In the genomic region with DNA sequence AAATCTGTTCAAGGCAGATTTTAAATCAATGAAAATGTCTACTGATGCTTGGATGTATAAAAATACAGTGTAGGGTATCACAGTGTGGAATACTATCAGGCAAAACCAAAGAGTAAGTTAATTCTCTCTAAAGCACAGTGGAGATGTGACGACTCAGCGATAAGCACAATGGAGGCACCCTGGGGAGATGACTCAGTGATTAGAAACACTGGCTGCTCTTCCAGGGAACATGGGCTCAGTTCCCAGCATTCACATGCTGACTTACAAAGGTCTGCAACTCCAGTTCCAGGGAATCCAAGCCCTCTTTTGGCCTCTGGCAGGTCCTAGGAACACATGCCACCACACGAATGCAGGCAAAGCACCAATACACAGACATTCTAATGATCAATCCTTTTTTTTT, we compare ENCODE assay signal across 15 mouse cellular contexts. TPM values are rescaled to one million over a fixed set of nuclear protein-coding genes. Genes with fewer than 3 reads are reported as not detected.
A peak's percentile ranks its signal among the peaks of the same experiment; 100 is the strongest.
DNase-seq lines count a peak whose midpoint lies in the region; ATAC-seq and TF ChIP-seq lines count a peak whose summit lies in the region.
"Had no signal": no experiment of that assay in that cellular context is flagged by ENCODE, and none has a peak within 500 bp of the region (broad histone marks: within the 10 kb centered on the region; RNA-seq: fewer than 3 reads in every experiment).

No protein-coding gene starts in this region.

- no peaks in the 10 kb centered on the region for H3K36me3 ChIP-seq in heart, embryonic 12.5 days
- H3K36me3 ChIP-seq in MEL (ENCODE audit: control insufficient read depth in 1 of 2, insufficient read depth in 2 of 2, low read length in 2 of 2) = no peaks in the 10 kb centered on the region
- H3K36me3 ChIP-seq in heart, postnatal 0 days (replicated peaks; ENCODE audit: control insufficient read depth, insufficient read depth, low read length) = no peaks in the 10 kb centered on the region
- no peaks in the 10 kb centered on the region for H3K36me3 ChIP-seq in midbrain, embryonic 13.5 days
- H3K36me3 ChIP-seq: hindbrain, embryonic 10.5 days; limb, embryonic 15.5 days; neural tube, embryonic 15.5 days had no signal

- no peak for TF ChIP-seq EP300 in MEL (IDR thresholded peaks at IDR 0.05; ENCODE audit: low read depth in 1 of 2, low read length in 2 of 2)
- TF ChIP-seq EP300 in heart, postnatal 0 days (IDR thresholded peaks at IDR 0.05; ENCODE audit: low read depth) = no peak

- ATAC-seq in heart, embryonic 12.5 days (ENCODE audit: insufficient number of reproducible peaks, low FRiP score) = no peak
- ATAC-seq in heart, postnatal 0 days (ENCODE audit: insufficient read depth, low read depth) = peak; percentile 51; the same call in 1 of the 2 replicates
- no peak for ATAC-seq in midbrain, embryonic 13.5 days
- ATAC-seq: midbrain, embryonic 16.5 days had no signal

- no peaks in the 10 kb centered on the region for H3K79me2 ChIP-seq in MEL (ENCODE audit: control insufficient read depth, insufficient read depth, low read length, poor library complexity)

- no peak overlapping the region for H3K4me2 ChIP-seq in heart, embryonic 12.5 days
- no peak overlapping the region for H3K4me2 ChIP-seq in heart, postnatal 0 days (ENCODE audit: low read depth, low read length)
- H3K4me2 ChIP-seq in midbrain, embryonic 13.5 days (replicated peaks) = no peak overlapping the region
- H3K4me2 ChIP-seq: limb, embryonic 15.5 days; neural tube, embryonic 15.5 days had no signal

- peaks cover 12% of the 10 kb centered on the region for H3K4me1 ChIP-seq in heart, embryonic 12.5 days (replicated peaks)
- H3K4me1 ChIP-seq in MEL (ENCODE audit: control insufficient read depth in 1 of 2, insufficient read depth in 2 of 2, low read length in 2 of 2) = no peaks in the 10 kb centered on the region
- peaks cover 2% of the 10 kb centered on the region for H3K4me1 ChIP-seq in heart, postnatal 0 days (ENCODE audit: control insufficient read depth, insufficient read depth)
- 0 out of 2 replicates have a peak, but pooled peaks cover 9% of the 10 kb centered on the region for H3K4me1 ChIP-seq in midbrain, embryonic 13.5 days (replicated peaks)
- H3K4me1 ChIP-seq: neural tube, embryonic 15.5 days had no signal

- H3K4me3 ChIP-seq in heart, embryonic 12.5 days = no peak overlapping the region
- H3K4me3 ChIP-seq in MEL (ENCODE audit: control insufficient read depth in 1 of 2, insufficient read depth in 1 of 2, low read depth in 2 of 2, low read length in 2 of 2) = no peak overlapping the region
- H3K4me3 ChIP-seq in heart, postnatal 0 days (ENCODE audit: low read depth, low read length) = no peak overlapping the region
- H3K4me3 ChIP-seq in midbrain, embryonic 13.5 days (replicated peaks) = no peak overlapping the region
- H3K4me3 ChIP-seq: hindbrain, embryonic 10.5 days; limb, embryonic 15.5 days; neural tube, embryonic 15.5 days had no signal

- peaks cover 42% of the 10 kb centered on the region for H3K27me3 ChIP-seq in heart, embryonic 12.5 days (replicated peaks)
- H3K27me3 ChIP-seq in MEL (ENCODE audit: control insufficient read depth in 1 of 2, insufficient read depth in 2 of 2, low read length in 2 of 2) = peaks cover 0 to 1% of the 10 kb centered on the region in 2 experiments; a peak in 1 of 4 replicates
- H3K27me3 ChIP-seq in heart, postnatal 0 days (ENCODE audit: control insufficient read depth, insufficient read depth, low read length) = peaks cover 26% of the 10 kb centered on the region
- no peaks in the 10 kb centered on the region for H3K27me3 ChIP-seq in midbrain, embryonic 13.5 days
- H3K27me3 ChIP-seq: limb, embryonic 15.5 days had no signal

- peak; percentile 93 for DNase-seq in heart, adult 11 months
- DNase-seq in MEL (ENCODE audit: low read depth, low spot score) = peak; percentile 21
- peak; percentile 79 for DNase-seq in brain, embryonic 14.5 days (ENCODE audit: low read depth)
- no peak for DNase-seq in heart, postnatal 0 days (ENCODE audit: low spot score)
- DNase-seq in embryo, embryonic 9.5 days (ENCODE audit: extremely low spot score) = no peak
- DNase-seq: cerebellum, adult 11 months; thymus, adult 2 months had no signal

- H3K9me3 ChIP-seq in heart, embryonic 12.5 days (replicated peaks) = no peaks in the 10 kb centered on the region
- no peaks in the 10 kb centered on the region for H3K9me3 ChIP-seq in MEL (replicated peaks; ENCODE audit: insufficient read depth, low read length)
- H3K9me3 ChIP-seq in heart, postnatal 0 days (replicated peaks; ENCODE audit: control insufficient read depth, low read length) = no peaks in the 10 kb centered on the region
- H3K9me3 ChIP-seq in midbrain, embryonic 13.5 days = no peaks in the 10 kb centered on the region
- H3K9me3 ChIP-seq: hindbrain, embryonic 10.5 days; limb, embryonic 15.5 days; neural tube, embryonic 15.5 days had no signal

- no peak for TF ChIP-seq CTCF in MEL (IDR thresholded peaks at IDR 0.05 in 2 of 3, conservative IDR thresholded peaks at IDR 0.05 in 1 of 3; ENCODE audit: control insufficient read depth in 1 of 3, insufficient read depth in 1 of 3, low read depth in 2 of 3, low read length in 3 of 3, poor library complexity in 1 of 3, severe bottlenecking in 1 of 3)
- no peak for TF ChIP-seq CTCF in brain, embryonic 14.5 days (IDR thresholded peaks at IDR 0.05; ENCODE audit: borderline replicate concordance, extremely low read depth, insufficient read depth, insufficient read length)
- TF ChIP-seq CTCF in heart, postnatal 0 days (IDR thresholded peaks at IDR 0.05; ENCODE audit: low read depth) = no peak

- TF ChIP-seq RAD21 in MEL (IDR thresholded peaks at IDR 0.05; ENCODE audit: low read depth, low read length) = no peak

- no peak overlapping the region for H3K27ac ChIP-seq in heart, embryonic 12.5 days (ENCODE audit: poor library complexity, severe bottlenecking)
- H3K27ac ChIP-seq in MEL (ENCODE audit: control insufficient read depth, low read depth, low read length) = no peak overlapping the region
- no peak overlapping the region for H3K27ac ChIP-seq in heart, postnatal 0 days (ENCODE audit: low read depth)
- H3K27ac ChIP-seq in midbrain, embryonic 13.5 days = no peak overlapping the region
- H3K27ac ChIP-seq: hindbrain, embryonic 10.5 days; limb, embryonic 15.5 days; neural tube, embryonic 15.5 days had no signal

- no peak for TF ChIP-seq POLR2A in MEL (IDR thresholded peaks at IDR 0.05; ENCODE audit: control insufficient read depth in 1 of 2, insufficient read depth in 1 of 2, low read depth in 1 of 2, low read length in 2 of 2, poor library complexity in 1 of 2)
- no peak for TF ChIP-seq POLR2A in brain, embryonic 14.5 days (IDR thresholded peaks at IDR 0.05; ENCODE audit: borderline replicate concordance, extremely low read depth, insufficient read depth, insufficient read length, poor library complexity, severe bottlenecking)

- 22% methylated on average over 3 of the region's 3 CpGs for WGBS in heart, embryonic 12.5 days
- WGBS in heart, postnatal 0 days = 17% methylated on average over 3 of the region's 3 CpGs
- 10% methylated on average over 3 of the region's 3 CpGs for WGBS in midbrain, embryonic 13.5 days

- H3K9ac ChIP-seq in heart, embryonic 12.5 days = no peak overlapping the region
- no peak overlapping the region for H3K9ac ChIP-seq in MEL (ENCODE audit: control insufficient read depth, low read depth, low read length, poor library complexity, severe bottlenecking)
- H3K9ac ChIP-seq in heart, postnatal 0 days (replicated peaks; ENCODE audit: low read depth, low read length) = no peak overlapping the region
- no peak overlapping the region for H3K9ac ChIP-seq in midbrain, embryonic 13.5 days (replicated peaks)
- H3K9ac ChIP-seq: limb, embryonic 15.5 days; neural tube, embryonic 15.5 days had no signal

TF ChIP-seq in MEL, 35 proteins besides CTCF, POLR2A, EP300 and RAD21 (continues in another document):
- TF ChIP-seq GATA1 (IDR thresholded peaks at IDR 0.05; ENCODE audit: low read depth, low read length) (peak; percentile 26; the same call in 1 of the 2 replicates), NELFE (IDR thresholded peaks at IDR 0.05; ENCODE audit: low read depth, low read length) (no peak), POLR2AphosphoS2 (IDR thresholded peaks at IDR 0.05; ENCODE audit: low read length) (no peak), GABPA (IDR thresholded peaks at IDR 0.05; ENCODE audit: low read depth, low read length) (no peak), RCOR1 (IDR thresholded peaks at IDR 0.05; ENCODE audit: low read depth, low read length) (peak; percentile 35; the same call in 1 of the 2 replicates)

RNA-seq across cellular contexts. Expression of a gene that starts 20.7 kb away (rescaled TPM):
- not detected in 2 replicates for polyA plus RNA-seq in heart, embryonic 12.5 days (2016; fragmentation: Nextera tagmentation; extraction: Ambion mirVana)
- not detected in 2 replicates for total RNA-seq in MEL (2012; rRNA removed)
- not detected for polyA plus RNA-seq in MEL (2012; ENCODE audit: insufficient read depth in 1 of 2, insufficient read length in 2 of 2, low read depth in 1 of 2, low replicate concordance in 2 of 2, missing spikeins in 1 of 2)
- 0.35 and 0.46 TPM in 2 replicates for polyA plus RNA-seq in brain, embryonic 14.5 days (2012; rRNA removed)
- total RNA-seq in heart, postnatal 0 days (2014; rRNA removed; ENCODE audit: low replicate concordance) = not detected in 2 replicates
- polyA plus RNA-seq in heart, postnatal 0 days (2015; fragmentation: Nextera tagmentation; extraction: Ambion mirVana) = not detected in 2 replicates
- 0.13 and 0.17 TPM in 2 replicates for polyA plus RNA-seq in midbrain, embryonic 13.5 days (2015; fragmentation: Nextera tagmentation; extraction: Ambion mirVana)
- polyA plus RNA-seq: hindbrain, embryonic 10.5 days; kidney, embryonic 14.5 days; limb, embryonic 15.5 days; lung, embryonic 16.5 days had no signal

RNA-seq across cellular contexts. Expression of a gene that starts 41.6 kb away (rescaled TPM):
- 36.4 and 36.6 TPM in 2 replicates for polyA plus RNA-seq in heart, embryonic 12.5 days (2016; fragmentation: Nextera tagmentation; extraction: Ambion mirVana)
- total RNA-seq in MEL (2012; rRNA removed) = 8.0 and 9.0 TPM in 2 replicates
- 10 to 100 TPM in 1 of 2 experiments, not detected in 1; 47.7 TPM for polyA plus RNA-seq in MEL (2012; ENCODE audit: insufficient read depth in 1 of 2, insufficient read length in 2 of 2, low read depth in 1 of 2, low replicate concordance in 2 of 2, missing spikeins in 1 of 2)
- 333 and 385 TPM in 2 replicates for polyA plus RNA-seq in brain, embryonic 14.5 days (2012; rRNA removed)
- total RNA-seq in heart, postnatal 0 days (2014; rRNA removed; ENCODE audit: low replicate concordance) = 40.1 and 43.4 TPM in 2 replicates
- 31.9 and 35.3 TPM in 2 replicates for polyA plus RNA-seq in heart, postnatal 0 days (2015; fragmentation: Nextera tagmentation; extraction: Ambion mirVana)
- polyA plus RNA-seq in midbrain, embryonic 13.5 days (2015; fragmentation: Nextera tagmentation; extraction: Ambion mirVana) = 234 and 247 TPM in 2 replicates

RNA-seq across cellular contexts. Expression of a gene that starts 55.7 kb away (rescaled TPM):
- 1.0 and 1.4 TPM in 2 replicates for polyA plus RNA-seq in heart, embryonic 12.5 days (2016; fragmentation: Nextera tagmentation; extraction: Ambion mirVana)
- total RNA-seq in MEL (2012; rRNA removed) = 173 and 202 TPM in 2 replicates
- 100 to 1,000 TPM in 1 of 2 experiments, not detected in 1; 215 TPM for polyA plus RNA-seq in MEL (2012; ENCODE audit: insufficient read depth in 1 of 2, insufficient read length in 2 of 2, low read depth in 1 of 2, low replicate concordance in 2 of 2, missing spikeins in 1 of 2)
- 0.45 and 0.46 TPM in 2 replicates for polyA plus RNA-seq in brain, embryonic 14.5 days (2012; rRNA removed)
- 2.1 and 3.9 TPM in 2 replicates for total RNA-seq in heart, postnatal 0 days (2014; rRNA removed; ENCODE audit: low replicate concordance)
- 0.22 and 0.30 TPM in 2 replicates for polyA plus RNA-seq in heart, postnatal 0 days (2015; fragmentation: Nextera tagmentation; extraction: Ambion mirVana)
- 0.46 and 0.51 TPM in 2 replicates for polyA plus RNA-seq in midbrain, embryonic 13.5 days (2015; fragmentation: Nextera tagmentation; extraction: Ambion mirVana)

Comparison
In these comparisons a context has a peak if more than half of its experiments do, and no peak if none do; other contexts are left out.
1. DNase-seq: peak in heart, adult 11 months (single experiment), MEL (single experiment) and brain, embryonic 14.5 days (single experiment); none in heart, postnatal 0 days (single experiment) and embryo, embryonic 9.5 days (single experiment).
2. RNA of a gene that starts 55.7 kb away (polyA plus RNA-seq): 215 TPM in MEL; 1.0 to 1.4 TPM in heart, embryonic 12.5 days, 0.46 to 0.51 TPM in midbrain, embryonic 13.5 days, 0.45 to 0.46 TPM in brain, embryonic 14.5 days and 0.22 to 0.30 TPM in heart, postnatal 0 days; every median in the first group is over 10 times any median in the second.